Mouse (Mus musculus): ENCODE results near the gene Unc5b. TPM values are rescaled to one million over a fixed set of nuclear protein-coding genes. Genes with fewer than 3 reads are reported as not detected.
"Not testable (repeated sequence)": the region's sequence is repeated elsewhere in the genome, so short reads cannot be mapped to it uniquely, and the experiment has no call there.

Unc5b gene
- not detected for polyA plus RNA-seq (2017; shearing (Covaris generic))

DNA sequence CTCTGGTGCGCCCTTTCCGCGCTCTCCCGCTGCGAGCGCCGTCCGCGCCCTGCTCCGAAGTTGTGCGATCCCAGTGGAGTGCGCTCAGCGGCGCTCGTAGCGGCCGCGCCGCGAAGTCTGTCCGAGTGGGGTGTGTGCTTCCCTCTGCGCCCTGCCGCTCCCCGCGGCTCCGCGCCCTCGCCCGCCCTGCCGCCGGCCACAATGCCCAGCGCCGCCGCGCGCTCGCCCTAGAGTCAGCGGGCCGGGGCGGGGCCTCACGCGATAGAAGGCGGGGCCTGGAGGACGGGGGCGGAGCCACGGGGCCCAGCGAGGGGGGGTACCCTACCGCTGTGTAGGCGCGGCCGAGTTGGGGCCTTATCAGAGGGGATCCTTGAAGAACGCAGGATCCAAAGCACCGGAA lies at the start of gene Unc5b:
TSS of gene Unc5b (minus strand) at position 203 of the 400 bp plus-strand sequence.
- ATAC-seq, result peak; percentile 67

DNA sequence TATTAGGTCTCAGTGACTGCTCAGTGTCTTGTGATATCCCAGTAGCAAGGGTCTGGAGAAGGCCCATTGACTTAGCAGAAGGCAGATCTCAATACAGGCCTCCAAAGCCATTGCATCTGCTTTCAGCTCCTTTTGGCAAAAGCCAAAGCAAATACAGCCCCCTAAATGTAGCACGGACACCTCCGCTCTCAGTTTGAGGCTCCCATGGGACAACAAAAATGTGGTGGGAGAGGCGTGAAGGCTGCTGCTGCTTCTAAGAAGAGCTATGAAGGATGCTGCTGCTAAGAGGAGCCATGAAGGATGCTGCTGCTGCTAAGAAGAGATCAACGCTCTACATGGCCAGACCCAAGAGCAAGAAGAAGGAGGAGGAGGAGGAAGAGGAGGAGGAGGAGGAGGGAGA lies 48.4 kb upstream of the Unc5b start:
- no peak for ATAC-seq

DNA sequence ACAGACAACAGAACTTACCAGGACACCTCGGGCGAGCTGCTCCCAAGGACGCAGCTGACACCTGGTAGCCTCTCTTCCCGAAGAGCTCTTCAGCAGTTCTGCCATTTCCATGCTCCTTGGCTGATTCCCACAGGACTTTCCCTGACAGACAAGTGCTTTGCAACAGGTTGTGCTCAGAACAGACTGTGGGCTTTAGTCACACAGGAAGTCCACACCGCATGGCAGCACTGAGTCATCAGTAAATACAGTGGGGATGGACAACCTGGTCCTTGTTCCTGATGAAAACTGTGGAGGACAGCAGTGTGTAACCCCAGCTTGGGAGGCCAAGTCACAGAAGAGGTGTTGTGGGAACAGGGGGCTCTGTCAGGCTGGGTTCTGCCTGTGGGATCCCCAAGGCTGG lies 45.7 kb upstream of the Unc5b start:
- ATAC-seq, result no peak

DNA sequence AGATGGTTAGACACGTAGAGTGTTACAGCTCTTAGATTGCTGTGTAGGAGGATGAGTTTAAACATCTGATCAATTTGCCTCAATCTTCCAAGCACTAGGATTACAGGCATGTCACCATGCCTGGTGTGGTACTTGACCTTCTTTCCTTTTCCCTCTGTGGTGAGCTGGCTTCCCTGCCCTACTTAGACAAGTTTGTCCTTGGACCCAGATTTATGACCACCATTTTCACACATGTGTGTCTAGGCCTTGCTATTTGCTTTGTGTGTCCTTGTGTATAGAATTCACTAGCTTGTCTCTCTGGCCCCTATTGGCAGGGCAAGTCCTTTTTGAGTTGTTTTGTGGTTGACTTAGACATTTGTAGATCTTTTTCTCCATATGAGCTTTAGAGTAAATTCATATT lies 43.6 kb upstream of the Unc5b start:
- ATAC-seq, result no peak

DNA sequence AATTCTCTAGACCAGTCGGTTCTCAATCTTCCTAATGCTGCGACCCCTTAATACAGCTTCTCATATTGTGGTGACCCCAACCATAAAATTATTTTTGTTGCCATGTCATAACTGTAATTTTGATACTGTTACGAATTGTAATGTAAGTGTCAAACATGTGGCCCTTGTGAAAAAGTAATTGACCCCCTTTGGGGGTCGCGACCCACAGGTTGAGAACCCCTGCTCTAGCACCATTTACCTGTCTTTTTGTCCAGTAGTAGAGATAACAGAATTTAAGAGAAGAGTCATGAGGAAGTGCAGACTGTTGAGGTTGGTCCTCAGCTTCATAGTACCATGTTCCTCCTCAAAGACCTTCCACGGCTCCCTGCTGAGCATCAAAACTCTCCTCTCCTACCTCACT lies 31.9 kb upstream of the Unc5b start:
- ATAC-seq, result no peak

DNA sequence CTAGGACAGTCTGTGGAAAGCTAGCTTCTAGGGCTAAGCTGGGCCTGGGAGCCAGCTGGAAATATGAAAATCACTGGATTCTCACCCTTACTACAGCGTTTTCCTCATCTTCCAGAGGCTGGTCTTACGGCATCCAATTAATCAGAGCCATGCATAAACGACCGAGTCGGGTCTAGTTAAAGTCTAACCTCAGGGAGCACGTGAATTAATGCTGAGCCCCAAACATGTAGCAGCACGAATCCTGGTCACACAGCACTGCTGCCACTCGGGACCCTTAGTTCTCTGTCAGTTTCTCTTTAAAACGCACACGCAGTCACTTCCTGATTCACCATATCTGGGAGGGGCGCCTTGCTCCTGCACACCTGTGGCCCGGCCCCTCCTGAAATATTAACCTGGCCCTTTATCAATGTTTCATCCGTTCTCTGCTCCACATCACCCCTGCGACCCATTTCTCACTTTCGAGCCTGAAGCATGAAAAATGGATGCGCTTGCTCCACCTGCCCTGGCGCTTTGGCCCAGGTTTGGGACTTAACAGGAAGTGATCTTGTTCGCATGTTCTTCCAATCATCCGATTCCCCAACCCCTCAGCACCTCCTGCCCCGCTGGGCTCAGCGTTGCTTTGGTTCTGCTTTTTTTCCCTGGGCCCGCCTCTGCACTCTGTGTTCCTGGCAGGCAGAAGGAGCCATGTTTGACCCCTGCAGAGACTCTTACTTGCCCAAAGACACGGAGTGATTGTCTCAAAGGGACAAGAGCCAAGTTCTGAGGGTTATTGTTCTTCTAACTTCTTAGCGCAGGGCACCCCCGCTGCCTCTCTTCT lies 31.3 kb upstream of the Unc5b start:
- no peak for ATAC-seq

DNA sequence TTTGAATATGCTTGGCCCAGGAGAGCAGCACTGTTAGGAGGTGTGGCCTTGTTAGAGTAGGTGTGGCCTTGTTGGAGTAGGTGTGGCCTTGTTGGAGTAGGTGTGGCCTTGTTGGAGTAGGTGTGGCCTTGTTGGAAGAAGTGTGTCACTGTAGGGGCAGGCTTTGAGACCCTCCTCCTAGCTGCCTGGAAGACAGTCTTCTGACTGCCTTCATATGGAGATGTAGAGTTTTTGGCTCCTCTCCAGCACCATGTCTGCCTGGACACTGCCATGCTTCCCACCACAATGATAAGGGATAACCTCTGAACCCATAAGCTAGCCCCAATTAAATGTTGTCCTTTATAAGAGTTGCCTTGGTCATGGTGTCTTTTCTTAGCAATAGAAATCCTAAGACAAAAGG lies 13.9 kb upstream of the Unc5b start:
- not testable (repeated sequence) for ATAC-seq

DNA sequence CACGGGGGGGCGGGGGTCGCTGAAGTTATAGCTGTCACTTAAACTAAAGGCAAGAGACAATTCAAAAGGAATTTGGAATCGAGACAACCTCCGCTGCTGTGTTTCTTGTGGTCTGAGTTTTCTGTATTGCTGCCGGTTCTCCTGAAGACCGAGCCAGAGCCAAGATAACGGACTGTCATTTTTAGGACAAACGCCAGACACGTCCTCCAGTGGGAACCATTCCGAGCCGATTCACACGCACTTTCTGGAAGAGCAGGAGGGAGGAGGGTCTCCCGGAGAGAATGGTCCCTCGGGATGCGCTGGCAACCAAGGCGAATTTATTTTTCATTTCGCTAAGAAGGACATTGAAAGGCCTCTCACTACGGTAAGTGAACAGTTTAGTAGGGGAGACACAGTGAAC lies 7.4 kb upstream of the Unc5b start:
- no peak for ATAC-seq

DNA sequence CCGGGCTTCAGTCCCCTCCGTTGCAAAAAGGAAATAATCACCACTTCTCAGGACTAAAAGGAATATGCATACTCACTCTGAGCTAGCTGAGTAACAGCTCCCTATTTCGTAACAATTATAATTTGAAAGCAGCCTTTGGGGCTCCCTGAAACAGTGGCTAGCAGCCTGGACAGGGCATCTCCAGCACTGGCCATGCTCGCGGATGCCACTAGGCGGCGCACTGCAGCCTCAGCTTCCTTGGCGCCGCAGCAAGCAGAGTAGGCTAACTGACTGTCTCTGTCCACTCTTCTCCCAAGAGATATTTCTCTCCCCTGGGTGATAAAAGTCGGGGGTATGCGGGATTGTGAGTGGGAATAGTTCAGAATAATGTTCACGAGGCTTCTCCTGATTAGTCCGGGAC lies 3.6 kb upstream of the Unc5b start:
- peak; percentile 41 for ATAC-seq

DNA sequence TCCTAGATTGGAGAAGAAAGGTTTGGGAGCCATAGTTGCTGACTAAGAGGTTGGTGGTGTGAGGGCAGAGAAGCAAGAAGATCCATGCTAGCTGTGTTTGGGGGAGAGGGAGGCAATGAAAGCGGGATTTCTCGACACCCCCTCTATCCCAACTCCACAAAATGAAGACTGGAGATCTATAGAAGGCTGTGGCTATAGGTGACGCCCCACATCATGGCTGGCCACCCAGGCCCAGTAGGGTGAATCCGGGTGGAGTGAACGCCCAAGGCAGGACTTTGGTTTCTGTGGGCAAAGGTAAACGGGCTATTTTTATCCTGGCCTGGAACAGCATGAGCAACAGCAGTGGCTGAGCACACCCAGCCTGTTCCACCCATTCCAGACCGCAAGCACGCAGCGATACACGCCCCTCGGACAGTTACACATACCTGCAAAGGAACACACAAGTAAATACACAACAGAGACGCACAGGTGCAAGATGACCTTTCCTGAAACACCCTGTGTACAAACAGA lies 1.3 kb upstream of the Unc5b start:
- no peak for ATAC-seq

DNA sequence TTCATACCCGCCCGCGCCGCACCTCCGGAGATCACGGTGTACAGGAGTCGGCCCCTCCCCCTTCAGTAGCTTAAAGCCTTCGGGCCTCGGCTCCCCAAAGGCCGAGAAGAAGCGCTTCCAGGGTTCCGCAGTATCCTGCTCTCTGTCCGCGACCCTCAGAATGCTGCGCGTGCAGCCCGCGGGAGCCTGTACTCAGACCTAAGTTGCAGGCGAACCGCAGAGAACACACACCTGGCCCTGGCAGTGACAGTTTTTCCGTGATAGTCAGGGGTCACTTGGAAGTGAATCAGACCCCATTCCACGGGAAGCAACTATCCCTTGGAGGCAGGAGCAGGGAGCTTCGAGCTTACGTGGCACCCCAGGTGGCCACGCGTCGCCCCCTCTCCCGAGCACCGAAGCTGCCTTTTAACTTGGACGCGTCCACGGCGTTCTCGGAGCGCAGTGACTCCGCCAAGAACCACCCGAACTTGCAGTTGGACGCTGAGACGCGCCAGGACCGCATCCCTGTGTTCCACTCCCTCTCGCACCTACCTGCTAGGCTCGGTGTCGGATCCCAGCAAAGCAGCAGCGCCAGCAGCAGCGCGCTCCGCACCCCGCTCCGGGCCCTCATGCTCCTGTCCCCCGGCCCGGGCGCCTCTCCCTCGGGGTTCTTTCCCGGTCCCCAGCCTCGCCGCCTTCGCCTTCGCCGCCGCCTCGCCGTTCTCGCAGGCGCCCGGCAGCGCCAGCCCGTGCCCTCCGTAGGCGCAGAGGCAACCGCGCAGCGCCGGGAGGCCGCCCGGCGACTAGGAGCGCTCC lies 628 bp downstream of the Unc5b start:
- ATAC-seq, result no peak

DNA sequence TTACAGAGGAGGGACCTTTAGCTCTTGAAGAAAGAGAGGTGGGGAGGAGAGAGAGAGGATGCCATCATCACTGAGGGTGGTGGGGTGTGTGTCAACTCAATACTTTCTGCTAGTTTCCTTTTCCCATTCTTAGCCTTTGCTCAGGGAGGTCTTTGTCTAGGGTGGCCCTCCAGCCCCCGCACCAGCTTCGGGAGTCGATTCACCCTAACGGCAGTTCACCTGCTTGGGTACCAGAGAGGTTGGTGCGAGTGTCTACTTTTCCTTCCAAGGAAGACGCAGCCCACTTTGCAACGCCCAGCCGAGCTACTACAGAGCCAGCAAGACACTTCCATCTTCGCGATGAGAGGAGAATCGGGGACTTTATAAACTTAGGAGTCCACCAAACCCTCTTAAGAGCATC lies 1.4 kb downstream of the Unc5b start:
- no peak for ATAC-seq

DNA sequence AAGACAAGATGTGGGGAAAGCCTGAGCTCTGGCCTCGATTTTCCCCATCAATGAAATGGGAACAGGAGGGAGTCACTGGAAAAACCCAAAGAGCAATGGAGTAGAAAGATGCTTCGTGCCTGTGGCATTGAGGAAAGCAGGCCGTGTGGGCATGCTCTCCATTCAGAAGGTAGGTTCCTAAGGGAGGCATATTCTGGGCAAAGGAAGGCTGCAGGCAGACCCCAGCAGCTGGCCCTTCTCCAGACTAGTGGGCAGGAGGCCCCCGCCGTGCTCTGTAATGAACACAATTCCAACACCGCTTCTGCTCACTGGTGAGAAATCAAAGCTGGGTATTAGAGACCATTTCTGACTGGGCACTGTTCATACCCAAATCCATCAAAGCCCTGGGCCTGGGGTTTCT lies 2.3 kb downstream of the Unc5b start:
- ATAC-seq, result no peak

DNA sequence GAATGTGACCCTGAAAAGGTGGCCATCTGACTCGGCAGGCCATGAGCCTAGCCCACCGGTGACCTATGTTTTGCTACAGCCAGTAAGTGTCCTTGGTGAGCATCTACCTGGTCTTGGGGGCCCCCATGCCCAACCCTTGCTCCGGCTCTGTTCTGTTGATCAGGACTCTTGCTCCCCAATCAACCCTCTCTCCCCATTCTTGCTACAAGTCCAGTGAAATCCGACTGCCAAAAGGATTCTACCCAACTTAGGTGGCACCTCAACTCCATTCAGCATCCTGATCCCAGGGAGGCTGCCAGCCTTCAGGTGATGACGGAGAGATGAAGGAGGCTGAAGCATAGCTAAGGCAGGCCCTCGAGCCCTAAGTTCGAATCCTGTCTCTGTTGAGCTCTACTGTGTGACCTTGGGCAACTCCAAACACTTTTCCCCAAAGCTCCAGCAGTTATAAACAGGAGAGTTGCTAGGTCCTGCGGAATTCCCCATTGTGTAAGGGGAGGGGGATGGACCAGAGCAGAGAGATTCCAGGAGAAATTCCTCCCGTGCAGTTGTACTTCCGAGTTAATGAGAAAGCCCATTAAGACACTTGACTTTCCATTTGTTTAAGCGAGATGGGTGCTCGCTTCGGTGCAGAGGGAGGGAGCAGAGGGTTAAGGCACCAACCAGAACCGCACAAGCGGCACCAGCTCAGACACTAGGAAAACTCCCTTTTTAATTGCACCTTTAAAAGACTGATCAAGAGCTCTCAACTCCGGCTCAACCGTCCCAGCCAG lies 3.3 kb downstream of the Unc5b start:
- ATAC-seq, result no peak

DNA sequence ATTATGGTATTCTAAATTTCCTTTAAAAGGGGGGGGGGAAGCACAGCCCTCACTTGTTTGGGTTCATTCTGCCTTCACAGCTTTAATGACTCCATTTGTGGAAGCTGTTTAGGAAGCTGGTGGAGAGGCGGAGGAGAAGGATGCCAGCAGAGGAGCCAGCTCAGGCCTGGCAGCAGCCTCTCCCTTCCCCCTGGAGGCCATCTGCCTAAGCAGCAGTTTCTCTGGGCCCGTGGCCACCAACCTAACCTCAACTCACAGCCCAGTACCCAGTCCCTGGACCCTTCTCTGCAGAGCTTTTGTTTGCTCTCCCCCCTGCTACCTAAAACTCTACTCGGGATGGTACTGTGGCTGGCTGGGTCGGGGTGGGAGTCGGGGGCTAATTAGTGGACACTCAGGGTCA lies 4.1 kb downstream of the Unc5b start:
- no peak for ATAC-seq

DNA sequence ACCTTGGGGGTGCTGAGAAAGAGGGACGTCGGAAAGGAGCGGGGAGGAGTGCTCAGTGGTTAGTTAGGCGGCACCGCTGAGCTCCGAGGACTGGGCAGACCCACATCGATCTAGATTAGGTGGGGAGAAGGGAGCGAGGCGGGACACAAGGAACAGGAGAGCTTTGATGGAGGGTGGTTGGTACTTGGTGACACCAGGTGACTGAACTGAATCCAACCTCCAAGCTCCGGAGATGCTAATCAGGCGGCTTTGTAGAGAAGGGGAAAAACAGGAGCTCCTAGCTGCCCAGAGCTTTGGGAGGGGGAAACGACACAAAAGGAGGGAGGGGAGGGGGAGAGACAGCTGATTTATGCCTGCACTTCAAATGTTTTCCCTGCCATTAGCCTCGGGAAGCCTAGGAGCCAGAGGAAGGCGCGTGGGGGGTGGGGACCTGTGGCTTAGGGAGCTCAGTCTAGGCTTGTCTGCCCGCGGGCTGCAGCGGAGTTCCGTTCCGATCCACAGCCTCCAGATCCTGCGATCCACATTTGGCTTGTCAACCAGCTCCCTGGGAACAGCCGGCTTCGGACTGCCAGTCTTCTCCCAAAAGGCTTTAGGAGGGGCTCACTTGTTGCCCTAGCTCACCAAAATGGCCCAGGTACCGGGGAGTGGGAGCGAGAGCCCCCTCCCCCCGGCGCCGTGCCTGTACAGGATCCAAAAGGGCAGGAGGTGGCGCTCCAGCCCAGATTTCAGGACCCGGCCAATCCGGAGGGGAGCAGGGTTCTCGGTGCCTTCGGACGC lies 4.7 kb downstream of the Unc5b start:
- ATAC-seq, result no peak

DNA sequence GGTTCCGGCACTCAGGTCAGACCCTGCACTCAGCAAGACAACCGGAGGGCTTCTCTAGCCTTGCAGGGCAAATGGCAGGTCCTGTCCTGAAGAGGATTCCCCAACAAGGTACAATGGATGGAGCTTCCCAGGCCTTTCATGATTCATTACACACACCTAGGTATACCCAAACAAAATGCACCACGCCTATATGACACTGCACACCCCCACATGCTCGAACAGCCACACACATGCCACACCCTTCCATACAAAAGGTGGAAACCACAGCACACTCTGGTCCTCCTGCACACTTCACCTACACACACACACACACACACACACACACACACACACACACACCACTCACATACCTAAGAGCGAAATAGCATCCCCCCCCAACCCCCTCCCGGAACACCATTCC lies 5.4 kb downstream of the Unc5b start:
- no peak for ATAC-seq

DNA sequence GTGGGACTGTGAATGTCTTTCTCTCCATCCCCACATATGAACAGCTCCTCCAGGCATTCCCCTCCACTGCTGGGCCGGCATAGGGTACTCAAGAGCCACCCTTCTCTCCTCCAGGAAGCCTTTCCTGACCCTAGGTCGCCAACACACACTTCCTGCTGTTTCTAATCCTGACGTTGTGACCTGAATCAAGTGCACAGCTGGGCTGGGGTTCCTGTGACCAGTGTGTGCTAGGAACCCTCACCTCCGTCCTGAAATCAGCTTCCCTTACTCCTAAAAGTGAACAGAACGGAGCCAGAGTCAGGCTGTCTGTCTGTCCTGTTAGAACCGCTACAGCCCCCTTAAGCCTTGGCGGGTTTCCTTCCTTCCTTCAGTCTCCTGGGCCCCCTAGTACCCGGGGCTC lies 7.6 kb downstream of the Unc5b start:
- ATAC-seq, result no peak

DNA sequence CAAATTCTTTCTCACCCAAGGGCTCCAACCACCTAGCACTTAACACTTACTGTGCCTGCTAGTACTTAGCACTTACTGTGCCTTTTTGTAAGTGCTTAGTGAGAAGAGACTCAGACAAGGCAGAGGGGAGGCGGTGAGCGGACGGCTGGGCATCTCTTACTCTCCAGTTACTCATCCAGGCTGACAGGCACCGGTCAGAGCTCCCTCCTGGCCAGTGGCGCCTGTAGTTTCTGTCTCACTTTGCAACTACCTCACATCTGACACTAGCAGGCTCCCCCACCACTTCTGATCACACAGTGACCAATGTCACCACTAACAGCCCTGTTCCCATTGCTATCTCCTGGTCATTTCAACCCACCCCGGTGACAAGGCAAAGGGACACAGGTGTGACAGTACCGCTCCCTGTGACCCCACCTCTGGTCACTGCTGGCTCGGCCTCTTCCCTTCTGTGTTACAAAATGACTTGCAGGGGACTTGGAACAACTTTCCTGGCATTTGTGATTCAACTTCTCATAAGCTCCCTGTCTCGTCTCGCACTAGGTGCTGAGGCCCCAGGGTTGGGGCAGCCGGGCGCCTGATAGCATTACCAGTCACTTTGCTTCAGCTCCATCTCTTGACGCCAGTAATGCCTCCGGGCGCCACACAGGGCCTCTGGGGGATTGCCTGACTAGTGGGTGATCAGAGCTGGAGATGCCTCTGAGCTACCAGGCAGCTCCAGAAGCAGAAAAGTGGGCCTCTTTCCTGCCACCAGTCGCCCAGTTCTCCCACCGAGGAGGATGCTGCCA lies 8.5 kb downstream of the Unc5b start:
- ATAC-seq, result no peak

DNA sequence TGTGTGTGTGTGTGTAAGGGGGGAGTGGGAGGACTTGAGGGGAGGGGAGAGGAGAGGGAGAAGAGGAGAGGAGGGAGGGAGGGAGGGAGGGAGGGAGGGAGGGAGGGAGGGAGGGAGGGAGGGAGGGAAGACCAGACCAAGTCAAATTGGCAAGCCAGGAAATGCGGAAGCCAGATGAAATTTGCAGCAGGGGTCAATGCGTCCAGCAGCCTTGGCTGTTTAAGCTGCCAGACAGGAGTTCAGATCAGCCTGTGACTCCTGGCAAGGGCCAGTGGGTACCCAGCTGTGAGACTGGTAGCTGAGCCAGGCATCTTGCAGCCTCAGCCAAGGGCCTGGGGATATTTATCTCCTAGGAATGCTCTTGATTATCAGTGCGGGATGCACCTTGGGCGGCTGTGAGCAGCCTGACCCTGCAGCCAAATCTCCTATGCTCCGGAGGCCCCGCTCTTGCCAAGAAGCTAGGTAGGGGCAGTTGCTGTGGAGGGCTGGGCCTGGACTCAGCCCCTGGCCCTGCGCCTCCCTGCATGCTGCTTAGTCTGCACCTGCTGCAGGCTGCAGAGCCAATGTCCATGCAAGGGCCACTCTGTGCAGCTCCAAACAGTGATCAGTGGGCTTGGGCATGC lies 9.5 kb downstream of the Unc5b start:
- no peak for ATAC-seq

DNA sequence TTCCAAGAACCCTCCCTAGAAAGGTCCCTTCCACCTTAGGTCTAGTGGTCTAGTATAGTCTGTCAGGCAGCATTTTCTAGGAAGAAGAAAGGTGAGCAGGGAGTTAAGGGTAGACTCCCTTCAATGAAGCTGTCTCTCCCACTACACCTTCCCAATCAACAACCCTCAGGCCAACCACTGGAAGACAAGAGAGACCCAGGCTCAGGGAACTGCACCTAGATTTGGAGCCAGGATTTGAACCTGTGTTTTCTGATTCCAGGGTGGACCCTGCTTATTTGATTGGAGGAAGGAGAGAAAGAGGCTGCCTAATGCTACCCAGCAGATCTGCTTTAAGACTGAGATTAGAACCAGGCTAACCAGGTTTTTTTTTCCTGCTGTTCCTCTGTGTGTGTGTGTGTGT lies 10.1 kb downstream of the Unc5b start:
- no peak for ATAC-seq

Measured in activated CD4-positive, CD25-positive, alpha-beta regulatory T cell, adult 4 months (primary cell).